Mouse (Mus musculus) heart, postnatal 14 days (tissue): ENCODE data around the gene Myadml2. TPM values are rescaled to one million over a fixed set of nuclear protein-coding genes. Genes with fewer than 3 reads are reported as not detected.
A peak's percentile ranks its signal among the peaks of the same experiment; 100 is the strongest.

Experiments
- DNase-seq, 2 experiments: peaks; one replicate each; pipeline ENCODE4 v3.0.0; 2021 to 2022
- intact Hi-C: fragments of 180-260 bp; cut with DNase I; formaldehyde crosslinking; loops from one replicate; pipeline ENCODE4 v1.15.1; 2025
- total RNA-seq, 2 experiments: library from RNA; stranded (reverse); gene quantifications; 2 replicates each; pipeline ENCODE4 v1.2.3; 2021

Gene Myadml2
- total RNA-seq, 2 experiments from 2014 or later: 51.4 to 58.5 TPM

- no peak for DNase-seq
- intact Hi-C loops: no loop called here
These were observed 31.2 kb downstream of the Myadml2 start for GRCm38 (mm10) chr11:120616617-120617294.

DNA sequence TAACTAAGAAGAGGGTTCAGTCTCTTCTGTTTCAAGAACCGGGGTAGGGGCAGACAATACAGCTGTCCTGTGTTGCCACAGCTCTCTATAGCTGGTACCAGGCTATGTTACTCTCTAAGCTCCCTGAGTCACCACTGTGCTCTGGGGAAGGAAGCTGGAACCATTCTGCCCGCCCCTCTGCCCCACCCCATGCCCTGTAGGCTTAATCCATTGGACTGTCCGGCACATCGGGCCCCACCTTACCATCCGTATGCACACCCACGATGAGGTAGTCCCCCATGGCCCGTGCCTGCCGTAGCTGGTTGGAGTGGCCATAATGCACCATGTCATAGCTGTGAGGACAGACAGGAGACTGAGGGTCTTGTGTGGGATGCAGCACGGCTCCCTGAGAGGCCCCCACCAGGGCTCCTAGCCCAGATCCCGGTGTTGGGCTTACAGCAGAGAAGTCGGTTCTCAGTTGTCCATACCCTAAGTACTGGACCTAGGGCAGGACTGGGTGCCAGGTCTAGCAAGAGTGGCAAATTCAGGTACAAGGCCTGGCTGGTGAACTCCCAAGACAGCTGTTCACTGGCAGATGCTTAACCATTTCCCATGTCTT is 32.3 kb downstream of the Myadml2 start:
- intact Hi-C loops: no loop called here

GRCm38 (mm10) chr11:120615167-120615566 is 32.8 kb downstream of the Myadml2 start:
- no peak for DNase-seq
- intact Hi-C loops: no loop called here

More for the DNA sequence above, 32.3 kb downstream of the Myadml2 start:
- DNase-seq: no peak

GRCm38 (mm10) chr11:120613976-120614375 is 34.0 kb downstream of the Myadml2 start:
- no peak for DNase-seq
- intact Hi-C loops: no loop called here

- intact Hi-C loops: no loop called here
These were observed 34.4 kb downstream of the Myadml2 start for GRCm38 (mm10) chr11:120613481-120613972.

GRCm38 (mm10) chr11:120612763-120613162 is 35.2 kb downstream of the Myadml2 start:
- intact Hi-C loops: loop anchor here (1.0 kb wide), 2 partner anchors 98 to 123 kb away; no protein-coding TSS in a partner anchor
- peak; percentile 76 to 87 for DNase-seq

More at GRCm38 (mm10) chr11:120613481-120613972, 34.4 kb downstream of the Myadml2 start:
- no peak for DNase-seq

DNA sequence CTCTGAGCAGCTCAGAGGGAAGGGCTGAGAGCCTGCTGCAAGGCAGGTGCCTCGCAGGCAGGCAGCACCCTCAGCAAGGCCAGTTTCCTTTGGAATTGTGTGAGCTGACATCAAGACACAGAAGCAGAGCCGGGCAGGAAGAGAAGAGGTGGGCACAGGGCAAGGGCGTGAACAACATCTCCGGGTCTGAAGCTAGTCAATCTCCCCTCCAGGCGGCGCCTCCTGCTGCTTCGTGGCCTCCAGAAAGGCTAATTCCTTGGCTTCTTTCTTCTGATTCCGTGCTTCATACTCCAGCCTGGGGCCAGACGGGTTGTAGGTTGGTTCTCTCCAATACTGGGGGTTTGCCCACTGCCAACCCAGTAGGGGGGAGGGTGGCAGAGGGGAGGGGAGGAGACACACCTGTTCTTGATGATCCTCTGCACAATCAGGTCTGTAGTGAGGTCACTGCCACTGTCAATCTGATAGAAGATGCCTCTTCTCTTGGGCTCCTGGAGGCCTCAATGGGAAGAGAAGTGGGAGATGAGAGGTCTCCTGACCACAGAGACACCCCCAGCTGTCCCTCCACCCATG is 37.4 kb downstream of the Myadml2 start:
- intact Hi-C loops: no loop called here
- DNase-seq: no peak

DNA sequence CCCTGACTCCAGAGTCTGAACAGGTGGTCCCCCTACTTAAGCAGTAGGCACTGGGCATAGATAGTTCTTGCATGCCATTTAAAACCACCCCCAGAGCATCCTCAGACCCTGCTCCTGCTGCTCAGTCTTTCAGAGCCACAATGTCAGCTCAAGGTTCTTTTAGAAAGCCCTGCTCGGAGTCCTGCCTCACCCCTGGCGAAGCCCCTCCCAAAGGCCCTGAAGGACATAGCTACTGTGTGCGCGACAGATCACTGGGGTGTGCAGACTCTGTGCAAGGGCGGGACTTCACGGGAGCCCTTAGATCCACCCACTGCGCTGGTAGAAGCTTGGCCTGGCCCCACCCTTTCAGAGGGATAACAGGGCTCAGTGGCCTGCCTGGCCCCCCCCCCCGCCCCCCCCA is 38.7 kb downstream of the Myadml2 start:
- intact Hi-C loops: no loop called here

GRCm38 (mm10) chr11:120608241-120609034 is 39.5 kb downstream of the Myadml2 start, which contains the start of gene Npb:
Gene Npb (plus strand): TSS chr11:120608477.
- no peak for DNase-seq
- intact Hi-C loops: no loop called here

More for the DNA sequence above, 38.7 kb downstream of the Myadml2 start:
- DNase-seq: no peak

- no peak for DNase-seq
- intact Hi-C loops: no loop called here
These were observed 41.2 kb downstream of the Myadml2 start for GRCm38 (mm10) chr11:120606764-120607163.

- intact Hi-C loops: no loop called here
These were observed 42.3 kb downstream of the Myadml2 start for GRCm38 (mm10) chr11:120605667-120606066.

DNA sequence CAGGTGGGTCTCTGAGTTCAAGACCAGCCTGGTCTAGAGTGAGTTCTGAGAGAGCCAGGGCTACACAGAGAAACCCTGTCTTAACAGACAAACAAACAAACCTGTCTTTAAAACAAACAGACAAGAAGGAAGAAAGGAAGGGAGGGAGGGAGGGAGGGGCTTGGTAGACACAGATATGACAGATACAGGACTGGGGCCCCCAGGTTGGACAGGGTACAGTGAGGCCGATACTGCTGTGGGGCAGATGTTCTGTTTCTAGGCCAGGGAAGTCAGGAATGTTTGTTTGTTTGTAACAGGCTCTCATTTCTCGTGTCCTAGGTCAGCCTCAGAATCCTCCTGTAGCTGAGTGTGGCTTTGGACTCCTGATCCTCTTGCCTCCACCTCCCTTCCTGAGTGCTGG is 44.4 kb downstream of the Myadml2 start:
- intact Hi-C loops: no loop called here

More at GRCm38 (mm10) chr11:120605667-120606066, 42.3 kb downstream of the Myadml2 start:
- DNase-seq: no peak

GRCm38 (mm10) chr11:120600716-120601115 is 47.2 kb downstream of the Myadml2 start:
- intact Hi-C loops: no loop called here
- no peak for DNase-seq

More for the DNA sequence above, 44.4 kb downstream of the Myadml2 start:
- no peak for DNase-seq

DNA sequence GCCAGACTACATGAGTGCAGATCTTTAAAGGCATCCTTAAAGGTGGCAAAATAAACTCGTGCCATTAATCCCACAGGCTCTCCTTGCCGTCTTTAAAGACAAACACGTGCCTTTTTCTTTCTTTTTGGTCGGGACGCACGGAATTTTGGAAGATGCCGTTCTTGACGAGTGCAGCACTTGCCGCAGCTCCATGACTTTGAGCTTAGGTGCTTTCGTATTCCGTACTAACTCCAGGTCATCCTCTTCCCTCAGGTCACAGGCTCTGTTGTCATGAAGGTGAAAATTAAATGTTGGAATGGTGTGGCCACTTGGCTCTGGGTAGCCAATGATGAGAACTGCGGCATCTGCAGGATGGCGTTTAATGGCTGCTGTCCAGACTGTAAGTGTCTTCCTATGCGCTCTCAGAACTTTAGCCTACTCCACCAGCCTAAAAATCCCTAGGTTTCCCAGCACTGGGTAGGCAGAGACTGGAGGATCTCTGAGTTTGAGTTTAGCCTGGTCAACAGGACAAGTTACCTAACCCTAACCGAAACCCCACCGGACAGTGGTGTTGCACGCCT is 48.9 kb downstream of the Myadml2 start:
- DNase-seq: no peak
- intact Hi-C loops: no loop called here

GRCm38 (mm10) chr11:120598283-120598989 is 49.5 kb downstream of the Myadml2 start, which contains the start of the genes Alyref and Anapc11:
Gene Alyref (minus strand): TSS chr11:120598365.
Gene Anapc11 (plus strand): TSS chr11:120598421.
- intact Hi-C loops: no loop called here
- peak; percentile 97 to 98 for DNase-seq

- intact Hi-C loops: no loop called here
- no peak for DNase-seq
These were observed 50.4 kb downstream of the Myadml2 start for GRCm38 (mm10) chr11:120597240-120598235.
